Mouse (Mus musculus) urinary bladder, adult 2 months (tissue): ENCODE measurements around the gene Ifi47. TPM values are rescaled to one million over a fixed set of nuclear protein-coding genes. Genes with fewer than 3 reads are reported as not detected.

Experiments used
- polyA plus RNA-seq: library from polyadenylated mRNA; depleted of rRNA; stranded (reverse); fragments of >200 nt; gene quantifications from 2 replicates; pipeline ENCODE4 v1.2.3, GENCODE M21; 2012; rRNA removed

The Ifi47 gene
- polyA plus RNA-seq, 1 experiment: 16.0 TPM

Other genes starting within 250 kb of the Ifi47 start
- 20.8 and 23.2 TPM in 2 replicates for gene Gm12184, start 249.9 kb upstream of the Ifi47 start, polyA plus RNA-seq
- 30.5 and 54.8 TPM in 2 replicates for gene Irgm1, start 204.9 kb upstream of the Ifi47 start, polyA plus RNA-seq
- gene Gm5431, start 174.4 kb upstream of the Ifi47 start, polyA plus RNA-seq: 0.98 and 1.6 TPM in 2 replicates
- gene Psme2b, start 130.4 kb upstream of the Ifi47 start, polyA plus RNA-seq: 8.6 and 13.8 TPM in 2 replicates
- gene Olfr56, start 97.7 kb upstream of the Ifi47 start, polyA plus RNA-seq: 0.34 and 0.74 TPM in 2 replicates
- gene 9930111J21Rik1, start 97.2 kb upstream of the Ifi47 start, polyA plus RNA-seq: 1.9 and 3.4 TPM in 2 replicates
- 0.58 and 1.5 TPM in 2 replicates for gene Gm12185, start 84.4 kb upstream of the Ifi47 start, polyA plus RNA-seq
- gene Tgtp1, start 82.4 kb upstream of the Ifi47 start, polyA plus RNA-seq: 6.4 and 10.5 TPM in 2 replicates
- 5.9 and 7.8 TPM in 2 replicates for gene 9930111J21Rik2, start 25.3 kb upstream of the Ifi47 start, polyA plus RNA-seq
- 17.4 and 36.5 TPM in 2 replicates for gene Tgtp2, start 12.4 kb upstream of the Ifi47 start, polyA plus RNA-seq
- 0.06 and 0.14 TPM in 2 replicates for gene Olfr1396, start 38.3 kb downstream of the Ifi47 start, polyA plus RNA-seq
- gene Olfr1395, start 65.7 kb downstream of the Ifi47 start, polyA plus RNA-seq: not detected in 2 replicates
- not detected in 2 replicates for gene Olfr1394, start 77.8 kb downstream of the Ifi47 start, polyA plus RNA-seq
- 0.62 and 0.73 TPM in 2 replicates for gene Btnl9, start 110.6 kb downstream of the Ifi47 start, polyA plus RNA-seq
- gene Zfp62, start 126.7 kb downstream of the Ifi47 start, polyA plus RNA-seq: 12.4 and 17.0 TPM in 2 replicates
- 61.8 and 63.4 TPM in 2 replicates for gene Mgat1, start 167.6 kb downstream of the Ifi47 start, polyA plus RNA-seq
- gene Olfr1393, start 201.7 kb downstream of the Ifi47 start, polyA plus RNA-seq: 0.06 and 0.12 TPM in 2 replicates
- gene Olfr1392, start 208.7 kb downstream of the Ifi47 start, polyA plus RNA-seq: 0.10 and 0.15 TPM in 2 replicates
- not detected in 2 replicates for gene Olfr10, start 228.2 kb downstream of the Ifi47 start, polyA plus RNA-seq
- not detected in 2 replicates for gene Olfr1391, start 246.2 kb downstream of the Ifi47 start, polyA plus RNA-seq